ENCODE assay signal across 8 mouse cellular contexts in the genomic region with DNA sequence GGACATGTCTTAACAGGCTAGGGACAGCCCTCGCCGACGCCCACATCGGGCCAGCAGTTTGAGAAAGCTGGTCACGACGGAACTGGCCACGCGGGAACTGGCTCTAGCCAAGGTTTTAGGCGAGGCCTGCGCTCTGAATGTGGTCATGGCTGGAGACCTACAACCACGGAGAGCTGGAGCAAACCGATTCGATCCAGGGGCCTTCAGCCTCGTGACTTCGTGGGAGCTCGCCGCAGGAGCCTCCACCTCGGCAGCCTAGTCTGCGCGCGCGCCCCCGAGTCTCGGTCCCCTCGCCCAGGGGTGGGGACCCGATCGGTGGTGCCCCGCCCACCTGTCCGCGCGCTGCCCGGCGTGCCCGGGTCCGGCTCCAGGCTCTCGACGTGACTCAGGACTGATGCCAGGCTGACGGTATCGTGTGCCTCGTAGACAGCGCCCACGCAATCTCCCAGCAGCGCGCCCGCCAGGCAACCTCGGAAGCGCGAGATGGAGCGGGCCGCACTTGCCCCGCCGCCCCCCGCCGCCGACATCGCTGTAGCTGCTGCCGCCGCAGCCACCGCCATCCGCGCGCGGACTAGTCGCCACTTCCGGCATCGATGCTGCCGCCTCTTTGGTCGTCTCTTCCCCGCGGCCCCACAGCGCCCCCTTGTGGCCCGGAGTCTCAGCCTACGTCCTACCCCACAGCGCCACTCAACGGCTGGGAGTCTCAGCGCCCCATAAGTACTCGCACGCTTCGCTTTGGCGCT. TPM values are rescaled to one million over a fixed set of nuclear protein-coding genes. Genes with fewer than 3 reads are reported as not detected.
DNase-seq lines count a peak whose midpoint lies in the region; ATAC-seq lines count a peak whose summit lies in the region.

A gene (minus strand): TSS at position 593 of the 743 bp plus-strand sequence.

- peaks cover 24% of the 10 kb centered on the region for H3K36me3 ChIP-seq in intestine, embryonic 14.5 days (ENCODE audit: control insufficient read depth, insufficient read depth, low read length)

- H3K27ac ChIP-seq in intestine, embryonic 14.5 days (ENCODE audit: low read depth): peak within 1 kb of the TSS; percentile 29

- under 1% methylated on average over 79 of the region's 80 CpGs for WGBS in intestine, embryonic 14.5 days

- peak; percentile 97 to 100 for DNase-seq in adrenal gland, adult (ENCODE audit: inconsistent age in 2 of 2, low spot score in 1 of 2)
- peak; percentile 97 for DNase-seq in embryo, embryonic 10.5 days (ENCODE audit: low spot score)
- DNase-seq in gastrocnemius, postnatal 25 days: peak; percentile 94
- DNase-seq in intestine, embryonic 14.5 days (ENCODE audit: low spot score): peak; percentile 100
- DNase-seq in left cerebral cortex, postnatal 14 days (ENCODE audit: low spot score in 2 of 2): peak; percentile 97 to 99
- peak; percentile 98 for DNase-seq in mesoderm, embryonic 11.5 days (ENCODE audit: low read depth, low spot score)
- peak; percentile 92 to 95 for DNase-seq in right cerebral cortex, postnatal 36 days (ENCODE audit: low spot score in 2 of 2)
- DNase-seq in yolk sac, embryonic 10.5 days (ENCODE audit: low spot score): peak; percentile 95

- peak within 1 kb of the TSS; percentile 63 for H3K4me2 ChIP-seq in intestine, embryonic 14.5 days (ENCODE audit: low read length)

- intact Hi-C loops in left cerebral cortex, postnatal 14 days (cut with DNase I): no loop called here

- peak; percentile 84 for ATAC-seq in intestine, embryonic 14.5 days (replicated peaks; ENCODE audit: low FRiP score, low TSS enrichment, low read depth)

- peak within 1 kb of the TSS; percentile 68 for H3K9ac ChIP-seq in intestine, embryonic 14.5 days (ENCODE audit: low read length)

- peak within 1 kb of the TSS; percentile 81 for H3K4me3 ChIP-seq in intestine, embryonic 14.5 days (ENCODE audit: low read depth, low read length)

- peaks cover 11% of the 10 kb centered on the region; the same call in 1 of the 2 replicates for H3K4me1 ChIP-seq in intestine, embryonic 14.5 days (replicated peaks; ENCODE audit: control insufficient read depth, insufficient read depth, low read length)

- H3K9me3 ChIP-seq in intestine, embryonic 14.5 days (ENCODE audit: control insufficient read depth, low read length): no peaks in the 10 kb centered on the region

- no peaks in the 10 kb centered on the region; the same call in 1 of the 2 replicates for H3K27me3 ChIP-seq in intestine, embryonic 14.5 days (replicated peaks; ENCODE audit: control insufficient read depth, insufficient read depth, low read length)

RNA-seq across cellular contexts. Expression of the gene that starts here (rescaled TPM):
- 1 to 10 TPM; 7.4 to 8.4 TPM for total RNA-seq in gastrocnemius, postnatal 25 days (2021)
- polyA plus RNA-seq in intestine, embryonic 14.5 days (2014; fragmentation: Nextera tagmentation; extraction: Ambion mirVana): 49.3 and 50.9 TPM in 2 replicates
- total RNA-seq in left cerebral cortex, postnatal 14 days (2021): 10 to 100 TPM; 25.3 to 26.8 TPM

Comparison
In these comparisons a context has a peak if more than half of its experiments do, and no peak if none do; other contexts are left out.
1. Peak in every context shown above with its lines: DNase-seq, ATAC-seq, H3K4me3 ChIP-seq and H3K27ac ChIP-seq.